Mouse (Mus musculus) heart, adult 9 months (tissue): ENCODE measurements around the gene Slc16a7.

Source experiments
- DNase-seq, 2 experiments: peaks; one replicate each; pipeline ENCODE4 v3.0.0; 2022; ENCODE audit warnings: low spot score in 2 of 2

Gene Slc16a7

DNA sequence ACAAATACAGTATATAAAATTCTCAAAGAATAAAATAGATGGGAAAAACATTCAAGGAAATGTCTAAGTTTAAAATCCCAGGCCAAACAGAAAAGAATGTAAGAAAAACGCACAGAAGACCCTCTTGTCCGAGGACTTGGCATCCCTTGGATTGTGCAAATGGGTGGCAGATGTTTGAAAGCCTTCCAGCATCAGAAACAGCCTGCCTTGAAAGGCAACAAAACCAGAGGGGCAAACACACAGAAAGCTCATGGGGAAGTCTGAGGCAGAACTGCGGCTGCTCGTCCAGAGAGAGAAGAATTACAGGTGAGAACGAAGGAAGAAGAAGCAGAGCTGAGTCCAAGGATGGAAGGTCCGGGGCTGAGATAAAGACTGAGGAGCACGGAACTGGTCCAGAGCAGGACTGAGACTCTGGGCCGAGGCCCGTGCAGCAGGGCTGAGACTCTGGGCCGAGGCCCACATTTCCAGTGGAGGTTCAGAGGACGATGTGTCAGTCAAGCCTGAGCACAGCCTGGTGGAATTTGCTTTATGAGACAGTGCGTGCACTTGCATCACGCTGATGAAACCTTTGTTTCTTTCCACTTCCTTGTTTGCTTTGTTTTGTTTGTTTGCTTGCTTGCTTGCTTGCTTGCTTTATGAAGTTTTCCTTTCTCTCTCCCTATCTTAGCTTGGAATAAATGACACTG lies 65.0 kb downstream of the Slc16a7 start:
- DNase-seq, result no peak

DNA sequence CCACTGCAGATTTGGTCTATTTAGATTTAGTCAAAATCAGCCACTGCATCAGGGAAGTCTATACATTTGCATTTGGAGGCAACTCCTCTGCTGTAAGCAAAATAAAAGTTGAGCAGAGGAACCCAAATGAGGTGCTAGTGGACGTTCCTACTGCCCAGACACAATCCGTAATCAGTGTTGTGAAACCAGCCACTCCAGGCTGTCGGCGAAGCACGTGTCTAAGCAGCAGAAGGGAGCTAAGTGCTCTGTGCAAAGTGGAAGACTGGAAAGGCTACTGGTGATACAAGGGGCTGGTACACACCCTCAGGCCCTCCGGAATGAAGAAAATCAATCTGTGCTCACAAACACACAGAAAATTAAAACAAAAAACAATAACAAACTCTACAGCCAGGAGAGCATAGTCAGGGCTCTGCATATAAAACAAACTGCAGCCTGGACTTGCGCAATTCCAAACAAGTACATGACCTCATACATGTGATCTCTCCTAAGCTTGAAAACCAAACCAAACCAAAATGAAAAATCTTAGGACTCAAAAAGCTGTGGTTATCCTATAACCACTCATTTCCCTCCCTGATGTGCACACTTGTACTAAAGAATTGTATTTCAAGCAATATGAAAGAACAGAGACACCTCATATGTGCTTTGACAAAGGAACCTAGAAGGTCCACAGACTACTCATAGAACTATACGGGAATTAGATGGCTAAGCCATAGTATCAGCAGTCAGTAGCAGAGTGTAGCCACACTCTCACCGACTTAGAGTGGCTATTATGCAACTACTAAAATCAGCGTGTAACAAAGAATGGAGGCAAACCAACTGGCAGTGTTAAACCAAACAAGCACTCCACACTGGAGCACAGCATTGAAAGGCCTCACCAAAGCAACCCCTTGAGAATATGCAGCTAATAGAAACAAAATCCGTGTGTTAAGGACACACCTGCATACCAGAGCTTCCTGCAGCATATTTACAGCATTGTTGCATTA lies 67.5 kb downstream of the Slc16a7 start:
- peak; percentile 29 to 34 for DNase-seq

DNA sequence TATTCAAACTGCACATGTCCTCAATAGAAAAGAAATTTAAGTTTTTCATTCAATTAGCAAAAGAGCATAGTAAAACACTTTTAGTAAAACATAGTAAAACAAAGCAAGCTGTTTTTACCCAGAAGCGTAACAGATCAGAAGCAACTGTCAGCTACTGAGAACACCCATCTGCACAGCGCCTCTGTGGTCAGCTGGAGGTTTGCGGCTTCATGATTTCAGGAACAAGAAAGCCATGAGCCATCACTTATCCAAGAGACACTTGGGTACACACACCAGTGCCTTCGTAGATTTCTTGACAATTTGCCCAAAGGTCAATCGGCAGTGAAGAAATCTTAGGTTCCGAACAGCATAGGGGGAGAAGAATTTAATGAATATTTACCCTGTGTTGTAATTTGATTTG lies 71.9 kb downstream of the Slc16a7 start:
- peak; percentile 35 to 59 for DNase-seq

DNA sequence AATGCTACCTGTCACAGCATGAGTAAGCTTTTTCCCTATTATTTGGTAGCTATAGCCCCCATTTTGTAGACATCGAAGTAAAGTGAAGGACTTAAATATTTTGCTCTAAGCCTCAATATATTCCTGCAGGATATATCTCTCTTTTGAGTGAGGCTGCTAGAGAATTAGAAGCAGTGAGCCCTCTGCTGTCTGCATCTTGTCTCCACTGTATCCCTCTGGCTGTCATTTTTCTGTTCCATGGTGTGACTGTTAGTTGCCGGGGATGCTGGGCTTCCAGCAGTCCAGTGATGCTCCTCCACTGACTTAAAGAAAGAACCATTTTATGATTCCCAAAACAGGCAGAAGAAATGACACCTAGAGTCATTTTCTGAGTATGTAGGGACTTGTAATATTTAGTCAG lies 78.4 kb downstream of the Slc16a7 start:
- no peak for DNase-seq

DNA sequence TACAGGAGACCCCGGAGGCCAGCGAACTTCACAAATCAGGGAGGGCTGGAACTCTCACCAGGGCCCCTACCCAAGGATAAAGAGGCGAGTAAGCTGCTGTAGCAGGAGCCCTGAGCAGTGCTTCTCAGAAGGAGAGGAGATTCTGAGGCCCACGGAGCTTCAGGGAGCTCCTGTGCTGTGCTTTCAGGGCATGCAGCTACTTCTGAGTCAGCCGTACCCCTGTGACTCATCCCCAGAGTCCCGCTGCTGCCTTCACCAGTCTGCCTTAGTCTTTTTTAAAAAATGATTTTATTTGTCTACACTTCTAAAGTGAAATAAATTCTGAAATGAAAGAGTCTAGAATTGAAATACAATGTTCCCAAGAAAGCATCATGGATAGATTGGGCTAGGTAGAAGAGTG lies 91.2 kb downstream of the Slc16a7 start:
- DNase-seq, result no peak

DNA sequence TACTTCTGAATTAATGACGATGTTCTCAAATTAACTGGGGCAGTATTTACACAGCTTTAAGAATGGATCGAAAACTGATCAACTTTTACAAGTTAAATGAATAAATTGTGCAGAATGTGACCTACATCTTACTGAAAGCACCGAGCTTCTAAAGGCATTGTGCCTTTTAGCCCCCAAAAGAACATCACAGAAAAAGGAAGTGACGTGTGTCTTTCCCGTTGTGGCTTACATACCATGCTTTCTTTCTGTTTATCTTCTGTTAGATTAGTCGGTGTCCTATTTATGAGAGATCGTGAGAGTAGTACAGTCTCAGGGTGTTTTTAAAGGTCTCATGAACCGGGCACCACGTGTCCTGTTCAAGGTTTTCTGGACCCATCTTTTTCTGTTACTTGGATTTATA lies 98.9 kb downstream of the Slc16a7 start:
- DNase-seq, result no peak

DNA sequence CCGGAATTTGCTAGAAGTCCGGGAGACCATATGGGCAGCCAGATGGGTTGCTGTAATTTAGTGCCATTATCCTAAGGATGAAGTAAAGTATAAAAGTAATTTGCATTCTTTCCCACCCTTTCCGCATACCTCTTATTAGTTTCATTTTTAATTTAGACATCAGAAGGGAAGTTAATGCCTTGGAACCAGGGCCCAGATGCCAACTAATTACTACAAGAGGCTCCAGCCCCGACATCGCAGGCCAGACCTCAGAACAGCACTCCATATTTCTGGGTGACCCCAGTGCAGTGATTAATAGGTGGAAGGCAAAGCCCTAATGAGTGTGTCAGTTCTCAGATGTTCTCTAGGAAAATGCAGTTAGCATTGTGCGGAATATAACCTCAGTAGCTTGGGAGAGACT lies 100.7 kb downstream of the Slc16a7 start:
- no peak for DNase-seq

DNA sequence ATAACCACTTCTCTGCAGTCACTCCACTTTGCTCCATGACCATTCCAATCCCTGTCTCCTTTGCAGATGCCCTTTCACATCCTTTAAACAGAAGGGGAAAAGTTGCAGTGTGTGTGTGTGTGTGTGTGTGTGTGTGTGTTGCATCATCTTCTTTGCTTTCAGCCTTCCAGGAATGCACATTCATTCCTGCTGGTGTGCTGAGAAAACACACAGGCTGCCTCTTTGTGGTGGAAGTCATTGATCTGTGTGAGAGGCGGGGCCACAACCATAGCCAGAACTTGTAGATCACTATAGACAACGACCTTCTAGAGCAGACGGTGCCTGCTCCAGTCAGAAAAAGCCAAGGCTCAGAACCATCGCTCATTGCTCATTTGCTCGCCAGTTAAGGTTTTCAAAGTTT lies 103.9 kb downstream of the Slc16a7 start:
- DNase-seq, result no peak

DNA sequence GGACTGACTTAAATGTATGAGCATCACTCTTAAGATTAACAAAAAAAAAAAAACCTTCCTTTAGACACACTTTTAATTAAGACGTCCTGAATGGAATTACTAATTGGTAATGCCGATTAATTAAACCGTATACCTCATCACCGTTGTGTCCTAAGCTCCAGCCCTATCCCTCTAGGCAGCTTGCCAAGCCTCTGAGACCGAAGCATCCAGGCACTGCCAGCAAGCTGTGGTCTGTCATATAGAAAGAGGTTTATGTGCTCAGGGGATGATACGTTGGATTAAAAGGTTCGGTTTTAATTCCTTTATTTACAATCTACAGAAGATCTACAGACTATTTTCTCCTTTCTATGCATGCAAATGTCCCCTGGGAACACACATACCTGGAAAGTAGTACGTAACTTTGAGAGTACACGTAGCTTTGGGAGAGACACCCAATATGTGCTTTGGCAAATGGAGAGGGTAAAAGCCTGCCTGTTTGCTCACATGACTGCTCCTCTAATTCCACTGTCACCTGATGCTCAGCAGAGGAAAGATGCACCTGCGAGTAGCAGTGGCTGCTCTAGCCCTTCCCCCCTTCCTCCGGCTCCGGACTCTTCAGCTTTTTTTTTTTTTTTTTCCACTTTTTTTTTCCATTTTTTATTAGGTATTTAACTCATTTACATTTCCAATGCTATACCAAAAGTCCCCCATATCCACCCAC lies 114.0 kb downstream of the Slc16a7 start:
- DNase-seq, result no peak

DNA sequence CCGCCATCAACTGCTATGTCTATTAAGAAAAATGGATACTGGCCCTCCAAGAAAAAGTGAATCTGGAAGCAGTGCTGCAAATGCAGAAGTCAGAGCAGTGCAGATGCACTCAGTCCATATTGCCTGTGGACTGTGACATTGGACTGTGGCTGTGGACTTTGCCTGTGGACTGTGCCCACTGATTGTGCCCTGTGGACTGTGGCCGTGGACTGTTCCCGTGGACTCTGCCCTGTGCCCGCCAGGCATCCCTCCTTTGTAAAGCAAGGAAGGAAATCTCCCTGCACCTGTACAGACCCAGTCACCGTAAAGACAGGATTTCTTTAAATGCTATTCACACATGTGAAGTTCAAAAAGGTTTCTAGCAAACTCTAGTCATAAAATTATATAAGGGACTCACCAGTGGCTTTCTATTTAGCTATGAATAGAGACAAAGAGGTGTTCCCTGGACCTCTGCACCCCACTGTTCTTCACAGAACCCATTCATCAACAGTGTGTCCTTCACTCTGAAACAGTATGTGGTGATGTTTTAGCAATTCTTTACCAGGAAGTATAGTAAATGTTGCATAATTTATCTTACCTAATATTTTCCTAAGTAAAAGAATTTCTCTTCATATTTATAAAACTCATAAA lies 114.6 kb downstream of the Slc16a7 start:
- no peak for DNase-seq

DNA sequence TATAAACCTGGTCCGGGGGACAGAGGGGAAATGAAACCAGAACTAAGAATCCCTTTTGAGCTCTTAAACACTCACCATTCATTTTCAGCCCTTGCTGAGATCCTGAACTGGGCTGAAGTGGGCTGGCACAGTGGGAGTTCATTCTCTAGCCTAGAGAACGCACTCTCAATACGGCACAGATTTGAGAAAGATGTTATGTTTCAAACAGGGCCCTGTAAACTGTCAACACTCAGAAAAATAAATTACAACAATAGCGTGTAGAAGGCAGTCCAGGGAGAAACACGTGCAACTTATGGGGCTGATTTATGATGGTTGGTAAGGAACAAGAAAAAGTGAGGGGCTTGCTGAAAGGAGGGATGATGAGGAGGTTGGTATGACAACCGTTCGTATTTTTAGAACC lies 115.5 kb downstream of the Slc16a7 start:
- DNase-seq, result no peak

DNA sequence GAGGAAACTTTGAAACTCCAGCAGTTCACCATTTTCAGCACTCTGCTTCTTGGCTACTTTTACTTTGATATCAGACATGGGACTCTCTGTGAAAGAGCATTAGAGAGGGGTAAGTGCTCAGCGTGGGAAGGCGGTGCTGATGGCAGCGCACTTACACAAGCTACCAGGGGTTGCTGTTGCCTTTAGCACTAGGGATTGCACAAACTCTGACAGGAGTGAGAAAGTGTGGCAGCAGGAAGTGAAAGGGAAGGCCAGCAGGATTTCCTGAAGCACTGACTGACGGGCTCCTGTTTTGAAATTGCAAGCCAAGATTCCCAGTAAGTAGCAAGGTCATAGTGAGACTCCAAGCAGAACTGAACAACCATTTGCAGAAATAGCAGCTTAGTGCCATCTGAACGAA lies 117.8 kb downstream of the Slc16a7 start:
- DNase-seq, result no peak

DNA sequence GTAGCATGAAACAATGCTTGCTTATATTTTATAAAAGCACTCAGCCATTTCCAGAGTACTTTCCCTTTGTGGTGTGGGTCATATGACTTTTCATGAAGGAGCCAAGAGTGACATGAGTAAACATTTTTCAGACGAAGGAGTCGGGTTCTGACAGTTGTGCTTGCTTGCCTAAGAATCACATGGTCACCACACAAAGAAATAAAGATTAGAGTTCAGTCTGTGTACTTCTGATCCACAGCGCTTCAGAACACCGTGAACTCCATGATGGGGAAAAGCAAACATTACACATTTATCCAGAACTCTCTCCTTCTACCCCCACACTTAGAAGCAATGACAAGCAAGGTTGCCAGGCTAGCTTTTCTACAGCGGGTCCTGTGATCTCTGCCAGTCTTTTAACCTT lies 119.0 kb downstream of the Slc16a7 start:
- no peak for DNase-seq

DNA sequence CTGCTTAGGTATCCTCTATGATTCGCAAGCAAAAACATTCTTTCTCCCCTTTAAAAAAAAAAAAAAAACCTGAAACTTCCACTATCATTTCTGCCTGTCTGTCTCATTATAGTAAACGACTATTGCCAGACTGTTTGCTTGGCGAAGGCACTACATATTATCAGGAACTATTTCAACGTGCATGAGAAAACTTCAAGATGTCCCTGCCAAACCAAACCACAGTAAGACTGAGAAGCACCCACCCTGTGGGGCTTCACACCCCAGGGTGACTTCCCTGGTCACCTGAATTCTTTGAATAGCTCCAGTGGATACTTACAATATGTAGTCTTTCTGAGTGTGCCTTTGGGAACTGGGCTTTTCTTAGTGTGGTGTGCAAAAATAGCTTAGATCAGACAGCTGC lies 122.9 kb downstream of the Slc16a7 start:
- DNase-seq, result no peak

DNA sequence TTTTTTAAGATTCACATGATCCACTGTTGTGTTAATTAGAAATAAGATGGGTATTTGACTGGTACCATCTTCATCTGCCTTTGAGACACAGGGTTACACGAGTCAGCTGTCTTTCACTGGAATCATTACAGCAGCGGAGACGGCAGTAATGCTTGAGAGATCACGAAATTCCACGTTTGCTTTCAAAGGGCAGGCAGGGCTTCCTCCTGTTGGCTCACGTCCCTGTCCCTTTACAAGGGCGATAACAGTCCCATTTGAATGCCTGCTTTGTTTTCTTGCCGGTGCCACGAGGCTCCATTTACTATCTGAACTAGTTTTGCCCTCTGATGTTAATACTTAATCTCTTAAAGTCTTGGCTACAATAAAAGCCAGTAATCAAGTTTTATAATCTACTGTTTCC lies 123.4 kb downstream of the Slc16a7 start:
- no peak for DNase-seq

DNA sequence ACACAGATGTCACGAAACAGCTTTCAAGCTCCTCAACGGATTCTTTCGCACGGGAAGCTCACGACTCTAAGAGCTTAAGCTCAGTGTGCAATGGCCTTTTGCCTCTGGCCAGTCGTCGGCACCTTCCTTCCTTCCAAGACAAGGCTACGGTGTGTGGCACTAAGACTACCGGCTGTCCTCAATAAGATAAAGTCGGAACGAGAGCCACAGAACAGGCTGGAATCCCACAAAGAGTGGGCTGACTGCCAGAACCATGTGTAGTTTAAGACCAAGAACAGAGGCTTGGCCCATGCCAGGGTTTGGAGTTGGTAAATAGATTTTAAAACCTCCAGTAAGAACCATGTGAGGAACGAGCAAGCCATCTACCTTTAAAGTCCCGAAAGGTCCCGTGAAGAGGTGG lies 123.8 kb downstream of the Slc16a7 start:
- DNase-seq, result peak in 1 of 2 experiments; percentile 22

DNA sequence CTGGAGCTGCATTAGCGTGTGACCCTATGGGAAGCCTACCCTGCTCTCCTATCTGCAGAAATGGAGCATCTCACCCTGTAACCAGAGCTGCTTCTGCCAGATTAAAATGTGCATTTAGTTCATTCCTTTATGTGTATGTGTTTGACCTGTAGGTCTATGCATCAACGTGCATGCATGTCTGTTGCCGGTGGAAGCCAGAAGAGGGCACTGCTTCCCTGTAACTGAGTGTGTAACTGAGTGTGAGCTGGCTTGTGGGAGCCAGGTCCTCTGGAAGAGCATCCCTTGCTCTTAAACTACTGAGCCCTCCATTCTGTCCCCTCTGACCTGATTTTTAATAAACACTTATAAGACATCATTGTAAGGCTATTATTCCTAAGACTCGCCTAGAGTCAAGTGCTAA lies 124.3 kb downstream of the Slc16a7 start:
- peak; percentile 6 to 34 for DNase-seq

DNA sequence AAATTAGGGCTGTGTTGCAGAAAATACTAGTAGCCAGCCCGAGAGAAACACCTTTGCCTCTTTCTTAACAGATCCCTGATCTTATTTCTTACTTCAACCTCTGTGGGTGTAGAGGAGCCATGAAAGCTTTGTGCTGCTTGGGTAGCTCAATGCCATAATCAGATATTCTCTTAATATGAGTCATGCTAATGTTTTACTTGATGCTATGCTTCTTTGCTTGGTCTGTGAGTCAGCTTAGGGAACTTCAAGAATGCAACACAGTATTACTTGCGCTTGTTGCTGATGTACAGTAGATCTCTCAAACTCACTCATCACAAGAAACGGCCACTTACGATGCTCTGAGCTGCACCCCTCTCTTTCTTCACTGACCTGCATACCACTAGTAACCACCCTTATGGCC lies 133.4 kb downstream of the Slc16a7 start:
- DNase-seq, result no peak

DNA sequence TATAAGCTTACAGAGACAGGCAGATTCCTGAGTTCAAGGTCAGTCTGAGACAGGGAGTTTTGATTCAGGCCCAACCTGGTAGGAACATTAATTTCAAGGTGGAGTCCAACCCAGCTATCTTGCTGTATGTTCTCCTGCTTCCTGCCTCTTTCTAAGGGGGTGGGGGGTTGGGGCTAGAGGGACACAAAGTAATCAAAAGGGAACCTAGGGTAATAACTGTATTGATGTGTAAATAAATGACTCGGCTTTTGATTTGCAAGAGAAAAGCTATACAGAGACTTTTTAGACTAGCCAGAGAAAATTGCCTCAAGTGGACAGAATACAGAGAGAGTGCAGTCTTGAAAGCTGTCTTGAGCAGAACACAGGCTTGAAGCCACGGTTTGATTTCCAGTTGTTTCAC lies 174.7 kb downstream of the Slc16a7 start:
- no peak for DNase-seq

DNA sequence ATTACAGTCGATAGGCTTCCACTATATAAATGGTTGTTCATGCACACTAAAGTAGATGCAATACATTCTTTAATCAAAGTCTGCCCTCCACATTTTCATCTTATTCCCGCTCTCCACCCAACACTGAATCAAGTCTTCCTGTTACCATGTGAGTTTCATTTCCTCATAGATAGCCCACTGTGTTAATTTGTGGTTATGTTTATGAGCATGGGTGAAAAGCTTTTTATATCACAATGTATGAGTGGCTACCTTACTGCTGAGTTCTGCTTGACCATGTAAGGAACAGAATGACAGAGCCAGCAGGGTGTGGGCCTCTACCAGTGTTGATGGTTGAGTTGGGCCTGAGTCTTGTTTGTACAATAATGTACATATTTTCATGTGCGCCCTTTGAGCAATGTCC lies 175.5 kb downstream of the Slc16a7 start:
- DNase-seq, result no peak

DNA sequence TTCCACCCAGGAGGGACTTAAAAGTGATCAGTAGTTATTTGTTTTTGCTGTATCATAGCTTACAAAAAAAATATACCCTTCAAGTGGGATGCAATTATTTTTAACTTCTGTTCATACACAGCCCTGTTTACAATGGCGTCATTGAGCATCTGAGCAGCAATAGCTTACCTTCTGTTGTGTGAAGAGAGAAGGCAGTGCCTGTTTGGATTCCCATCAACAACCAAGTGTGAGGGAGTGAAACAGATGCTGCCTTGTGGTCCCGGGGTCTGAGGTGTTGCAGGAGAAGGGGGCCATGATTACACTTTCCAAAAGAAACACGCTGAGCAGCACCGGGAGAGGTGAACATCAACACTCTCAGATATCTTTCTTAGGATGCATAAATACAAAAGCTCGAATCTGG lies 201.7 kb downstream of the Slc16a7 start:
- no peak for DNase-seq

DNA sequence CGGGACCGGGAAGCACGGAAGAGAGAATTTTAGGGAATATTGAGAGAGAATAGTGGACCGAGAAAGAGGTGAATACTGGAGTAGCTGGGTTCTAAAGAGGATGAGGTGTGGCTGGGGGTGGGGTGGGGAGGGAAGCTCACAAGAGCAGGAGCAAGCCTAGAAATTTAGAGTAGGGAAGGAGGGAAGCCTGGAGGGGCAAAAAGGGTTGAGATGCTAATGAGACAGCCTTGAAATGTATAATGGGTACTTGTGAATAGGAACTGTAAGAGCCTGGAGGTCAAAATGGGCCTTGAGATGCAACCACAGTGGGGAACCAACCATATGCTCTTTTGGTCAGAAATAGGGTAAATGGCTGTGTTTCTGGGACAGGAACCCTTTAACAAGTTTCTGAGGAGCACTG lies 203.9 kb downstream of the Slc16a7 start:
- DNase-seq, result no peak
